Comparison of ENCODE assay signal across 8 mouse cellular contexts in genomic region chr2:93029267-93030060, GRCm38 (mm10). TPM values are rescaled to one million over a fixed set of nuclear protein-coding genes. Genes with fewer than 3 reads are reported as not detected.
DNase-seq lines count a peak whose midpoint lies in the region; ATAC-seq and TF ChIP-seq lines count a peak whose summit lies in the region.

No protein-coding gene starts in this region.

- H3K36me3 ChIP-seq in forebrain, embryonic 10.5 days (replicated peaks) = 0 out of 2 replicates have a peak, but pooled peaks cover 2% of the 10 kb centered on the region
- H3K36me3 ChIP-seq in forebrain, embryonic 11.5 days (ENCODE audit: control insufficient read depth, insufficient read depth, low read length) = no peaks in the 10 kb centered on the region
- H3K36me3 ChIP-seq in embryonic facial prominence, embryonic 15.5 days = 0 out of 2 replicates have a peak, but pooled peaks cover 3% of the 10 kb centered on the region
- no peaks in the 10 kb centered on the region for H3K36me3 ChIP-seq in intestine, postnatal 0 days (ENCODE audit: control insufficient read depth, insufficient read depth)

- peaks cover 55% of the 10 kb centered on the region for H3K4me1 ChIP-seq in forebrain, embryonic 10.5 days
- H3K4me1 ChIP-seq in forebrain, embryonic 11.5 days (replicated peaks; ENCODE audit: control insufficient read depth, insufficient read depth, low read length) = peaks cover 5% of the 10 kb centered on the region; the same call in 1 of the 2 replicates
- peaks cover 65% of the 10 kb centered on the region for H3K4me1 ChIP-seq in embryonic facial prominence, embryonic 15.5 days
- 0 out of 2 replicates have a peak, but pooled peaks cover 3% of the 10 kb centered on the region for H3K4me1 ChIP-seq in intestine, postnatal 0 days (replicated peaks; ENCODE audit: control insufficient read depth, insufficient read depth, low read length)

- H3K27me3 ChIP-seq in forebrain, embryonic 10.5 days (ENCODE audit: poor library complexity, severe bottlenecking) = no peaks in the 10 kb centered on the region
- no peaks in the 10 kb centered on the region for H3K27me3 ChIP-seq in forebrain, embryonic 11.5 days (ENCODE audit: control insufficient read depth, insufficient read depth, low read length)
- H3K27me3 ChIP-seq in embryonic facial prominence, embryonic 15.5 days = no peaks in the 10 kb centered on the region
- no peaks in the 10 kb centered on the region for H3K27me3 ChIP-seq in intestine, postnatal 0 days (replicated peaks; ENCODE audit: control insufficient read depth, insufficient read depth, low read length)

- no peak overlapping the region for H3K4me2 ChIP-seq in forebrain, embryonic 11.5 days (ENCODE audit: low read depth, low read length, severe bottlenecking)
- H3K4me2 ChIP-seq in embryonic facial prominence, embryonic 15.5 days (replicated peaks) = no peak overlapping the region
- 0 out of 2 replicates have a peak overlapping the region, but pooled peaks have one; percentile 14 for H3K4me2 ChIP-seq in intestine, postnatal 0 days (replicated peaks; ENCODE audit: low read depth)

- no peak overlapping the region for H3K9ac ChIP-seq in forebrain, embryonic 11.5 days (ENCODE audit: low read length)
- H3K9ac ChIP-seq in embryonic facial prominence, embryonic 15.5 days = no peak overlapping the region
- no peak overlapping the region for H3K9ac ChIP-seq in intestine, postnatal 0 days (ENCODE audit: low read depth, low read length)

- no peaks in the 10 kb centered on the region for H3K9me3 ChIP-seq in forebrain, embryonic 10.5 days
- no peaks in the 10 kb centered on the region for H3K9me3 ChIP-seq in forebrain, embryonic 11.5 days (ENCODE audit: control insufficient read depth, low read length)
- H3K9me3 ChIP-seq in embryonic facial prominence, embryonic 15.5 days (replicated peaks) = no peaks in the 10 kb centered on the region
- no peaks in the 10 kb centered on the region for H3K9me3 ChIP-seq in intestine, postnatal 0 days (ENCODE audit: control insufficient read depth)

- no peak overlapping the region for H3K4me3 ChIP-seq in forebrain, embryonic 10.5 days
- H3K4me3 ChIP-seq in forebrain, embryonic 11.5 days (ENCODE audit: low read depth, low read length) = no peak overlapping the region
- no peak overlapping the region for H3K4me3 ChIP-seq in embryonic facial prominence, embryonic 15.5 days (replicated peaks)
- no peak overlapping the region for H3K4me3 ChIP-seq in intestine, postnatal 0 days (ENCODE audit: low read depth, low read length)

- DNase-seq in forebrain, embryonic 10.5 days (ENCODE audit: extremely low spot score, low spot score) = no peak
- no peak for DNase-seq in forebrain, embryonic 11.5 days (ENCODE audit: low spot score)
- peak; percentile 50 for DNase-seq in Muller cell, postnatal 12 days (ENCODE audit: inconsistent ontology term)
- DNase-seq in layer of hippocampus, adult 18-20 months (ENCODE audit: low spot score in 2 of 2) = no peak
- DNase-seq in layer of hippocampus, adult 11-12 months (ENCODE audit: low spot score) = no peak

- ATAC-seq in forebrain, embryonic 11.5 days (replicated peaks; ENCODE audit: low FRiP score) = no peak
- ATAC-seq in embryonic facial prominence, embryonic 15.5 days (ENCODE audit: insufficient number of reproducible peaks, low FRiP score, low TSS enrichment, low read depth) = peak; percentile 22; the same call in 1 of the 2 replicates
- peak; percentile 16 for ATAC-seq in intestine, postnatal 0 days
- 0 out of 2 replicates have a peak, but pooled peaks have one; percentile 6 for ATAC-seq in megakaryocyte, adult 5-6 weeks (ENCODE audit: poor library complexity, severe bottlenecking)

- peak; percentile 47 for TF ChIP-seq CTCF in intestine, postnatal 0 days (IDR thresholded peaks at IDR 0.05; ENCODE audit: low read depth)

- H3K27ac ChIP-seq in forebrain, embryonic 10.5 days = peak overlapping the region; percentile 57; the same call in 1 of the 2 replicates
- H3K27ac ChIP-seq in forebrain, embryonic 11.5 days (ENCODE audit: low read depth, low read length) = no peak overlapping the region
- peak overlapping the region; percentile 72 for H3K27ac ChIP-seq in embryonic facial prominence, embryonic 15.5 days (replicated peaks)
- H3K27ac ChIP-seq in intestine, postnatal 0 days (ENCODE audit: low read depth, low read length) = no peak overlapping the region

- WGBS in forebrain, embryonic 10.5 days = 34% methylated on average over 14 of the region's 14 CpGs
- 38% methylated on average over 14 of the region's 14 CpGs for WGBS in forebrain, embryonic 11.5 days
- WGBS in embryonic facial prominence, embryonic 15.5 days = 33% methylated on average over 14 of the region's 14 CpGs
- WGBS in intestine, postnatal 0 days = 40% methylated on average over 14 of the region's 14 CpGs

RNA-seq across cellular contexts. Expression of gene Prdm11, which starts 16.5 kb away (rescaled TPM):
- 1.7 and 2.0 TPM in 2 replicates for polyA plus RNA-seq in forebrain, embryonic 10.5 days (2016; fragmentation: Nextera tagmentation; extraction: Ambion mirVana)
- polyA plus RNA-seq in forebrain, embryonic 11.5 days (2014; fragmentation: Nextera tagmentation; extraction: Ambion mirVana) = 1.8 and 1.9 TPM in 2 replicates
- polyA plus RNA-seq in embryonic facial prominence, embryonic 15.5 days (2015; fragmentation: Nextera tagmentation; extraction: Ambion mirVana) = 12.0 and 12.1 TPM in 2 replicates
- polyA plus RNA-seq in intestine, postnatal 0 days (2015; fragmentation: Nextera tagmentation; extraction: Ambion mirVana) = 2.3 and 2.6 TPM in 2 replicates
- total RNA-seq in megakaryocyte, adult 5-6 weeks (2015) = 0.85 and 2.1 TPM in 2 replicates
- 2.1 TPM in 2 replicates for total RNA-seq in megakaryocyte, adult 5-6 weeks (2017)
- 10 to 100 TPM; 22.2 to 26.0 TPM for total RNA-seq in layer of hippocampus, adult 18-20 months (2021)

Comparison
In these comparisons a context has a peak if more than half of its experiments do, and no peak if none do; other contexts are left out.
1. H3K27ac ChIP-seq: peak in forebrain, embryonic 10.5 days (single experiment) and embryonic facial prominence, embryonic 15.5 days (single experiment); none in forebrain, embryonic 11.5 days (single experiment) and intestine, postnatal 0 days (single experiment).